Mouse (Mus musculus) ES-E14 (cell line): ENCODE data around the gene Ppil6.

Experiments used
- HCFC1 ChIP-seq: IDR thresholded peaks from 2 replicates; pipeline ENCODE4 v1.6.1; 2012; ENCODE audit warnings: low read length, inconsistent platforms, borderline replicate concordance; ENCODE audit not compliant: insufficient read depth
- ZC3H11A ChIP-seq: IDR thresholded peaks from 2 replicates; pipeline ENCODE4 v1.6.1; 2012; ENCODE audit warnings: low read depth, mild to moderate bottlenecking, inconsistent platforms, low read length, borderline replicate concordance

- TF ChIP-seq HCFC1 (no peak), ZC3H11A (no peak)
These were observed 38.6 kb upstream of the Ppil6 start for GRCm38 (mm10) chr10:41451656-41452055.
